Mouse (Mus musculus) liver, adult (tissue): Measurements from ENCODE around the gene Usp25.

ENCODE experiments used
- GATA4 ChIP-seq: IDR thresholded peaks from 2 replicates; pipeline ENCODE4 v1.6.1; 2014; ENCODE audit warnings: mild to moderate bottlenecking, low read length; ENCODE audit not compliant: insufficient replicate concordance

Gene Usp25

DNA sequence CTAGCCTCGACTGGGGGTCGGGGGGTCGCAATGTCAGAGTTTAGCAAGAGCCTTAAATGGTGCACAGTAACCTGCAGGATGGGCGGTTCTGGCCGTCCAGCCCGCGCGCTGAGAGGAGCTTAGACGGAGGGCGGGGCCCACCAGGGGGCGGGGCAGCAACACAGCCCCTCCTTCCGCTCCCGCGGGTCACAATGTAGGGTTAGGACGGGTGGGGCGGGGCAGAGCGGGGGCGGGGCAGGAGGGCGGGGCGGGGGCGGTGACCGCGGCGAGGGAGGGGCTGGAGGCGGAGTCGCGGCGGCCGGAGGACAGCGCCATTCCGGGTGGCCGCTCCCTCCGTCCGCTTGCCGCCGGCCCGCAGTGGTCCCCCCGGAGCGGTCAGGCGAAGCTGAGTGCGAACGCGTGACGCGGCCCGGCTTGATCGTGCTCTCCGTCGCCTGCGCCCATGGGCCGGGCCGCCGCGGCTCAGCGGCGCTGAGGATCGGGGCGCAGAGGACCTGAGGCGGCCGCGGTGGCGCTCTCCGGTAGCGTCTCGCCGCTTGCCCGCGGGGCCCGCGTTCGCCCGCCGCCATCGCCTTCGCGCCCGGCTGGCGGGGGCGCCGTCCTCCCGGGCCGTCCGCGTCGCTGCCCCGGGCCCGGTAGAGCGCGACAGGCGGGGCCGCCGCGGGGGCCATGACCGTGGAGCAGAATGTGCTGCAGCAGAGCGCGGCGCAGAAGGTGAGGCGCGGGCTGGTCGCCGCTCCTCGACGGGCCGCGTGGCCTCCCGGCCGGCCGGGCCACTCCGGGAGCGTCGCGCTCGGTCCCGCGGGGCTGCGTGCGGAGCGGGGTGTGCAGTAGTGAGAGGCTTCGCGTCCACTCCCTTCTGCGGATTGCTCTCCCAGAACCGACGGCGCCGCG, at the start of gene Usp25:
Gene Usp25, plus strand, starts transcription at position 280 of the 894 bp plus-strand sequence.
- TF ChIP-seq GATA4, result no peak

DNA sequence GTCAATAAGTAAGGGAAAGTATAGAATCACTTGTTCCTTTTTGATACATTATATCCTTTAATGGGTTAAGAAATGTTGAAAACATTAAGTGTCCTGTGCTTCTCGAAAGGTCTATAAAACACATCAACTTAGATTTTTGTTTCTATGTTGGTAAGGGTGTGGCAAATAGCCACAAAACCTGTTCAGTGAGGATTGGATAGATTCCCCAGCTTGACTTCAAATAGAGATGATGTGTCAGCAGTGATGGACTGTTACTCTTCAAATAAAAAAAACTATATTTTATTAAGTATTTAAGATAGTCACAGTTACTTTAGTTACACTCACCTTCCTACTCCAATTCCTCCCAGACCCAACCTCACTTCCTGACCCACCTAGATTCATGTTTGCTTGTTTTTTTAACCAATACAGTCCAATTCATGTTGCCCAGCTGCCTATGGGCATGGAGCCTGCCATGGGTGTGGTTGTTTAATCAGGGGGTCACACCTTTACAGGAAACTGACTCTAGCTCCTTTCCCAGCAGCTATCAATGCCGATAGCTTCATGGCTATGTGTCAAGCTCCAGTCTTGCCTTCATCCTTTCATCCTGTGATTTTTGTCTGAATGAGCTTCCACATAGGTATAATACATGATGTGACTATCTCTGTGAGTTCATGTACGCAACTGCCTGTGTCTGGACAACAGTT, 45.8 kb upstream of the Usp25 start:
- TF ChIP-seq GATA4, result no peak

DNA sequence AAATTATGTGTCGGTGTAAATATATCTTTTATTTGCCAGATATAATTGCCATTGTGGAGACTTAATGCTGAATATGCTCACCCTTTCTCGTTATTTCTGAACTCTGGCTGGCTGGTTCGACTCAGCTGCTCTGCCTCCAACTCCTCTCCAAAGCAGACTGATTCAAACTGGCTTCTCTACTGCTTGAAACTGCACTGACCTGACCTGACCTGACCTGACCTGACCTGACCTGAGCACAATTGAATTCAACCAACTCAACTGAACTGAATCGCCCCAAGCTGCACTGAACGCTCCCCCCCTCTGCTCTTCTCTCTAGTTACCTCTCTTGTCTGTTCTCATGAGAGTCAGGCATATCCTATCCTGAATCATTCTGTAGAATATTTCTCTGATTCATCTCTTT, 42.3 kb upstream of the Usp25 start:
- no peak for TF ChIP-seq GATA4

DNA sequence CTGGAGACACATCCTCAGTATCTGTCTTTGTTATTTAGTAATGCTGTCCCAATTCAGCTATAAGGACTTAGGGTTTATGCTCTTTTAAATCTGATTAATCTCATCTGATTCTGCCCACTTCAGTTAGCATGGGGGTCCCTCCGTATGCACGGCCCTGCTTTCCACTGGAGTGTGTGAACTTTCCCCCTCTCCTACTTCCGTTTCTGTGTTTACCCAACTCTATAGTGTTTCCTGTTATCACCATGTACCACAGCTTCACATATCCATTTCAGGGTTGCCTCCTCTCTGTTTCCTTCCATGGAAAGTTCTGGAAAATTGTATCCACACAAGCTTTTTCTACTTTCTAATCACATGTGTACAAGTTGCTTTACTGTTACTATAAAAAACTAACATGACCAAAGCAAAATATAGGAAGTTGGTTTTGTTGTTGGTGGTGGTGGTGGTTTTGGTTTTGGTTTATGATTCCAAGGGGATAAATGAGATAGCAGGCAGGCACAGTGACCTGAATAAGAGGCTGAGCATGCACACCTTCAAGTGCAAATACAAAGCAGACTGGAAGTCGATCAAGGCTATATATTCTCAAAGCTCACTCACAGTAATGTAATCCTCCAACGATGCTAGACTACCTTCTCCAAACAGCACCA, 36.6 kb upstream of the Usp25 start:
- no peak for TF ChIP-seq GATA4

DNA sequence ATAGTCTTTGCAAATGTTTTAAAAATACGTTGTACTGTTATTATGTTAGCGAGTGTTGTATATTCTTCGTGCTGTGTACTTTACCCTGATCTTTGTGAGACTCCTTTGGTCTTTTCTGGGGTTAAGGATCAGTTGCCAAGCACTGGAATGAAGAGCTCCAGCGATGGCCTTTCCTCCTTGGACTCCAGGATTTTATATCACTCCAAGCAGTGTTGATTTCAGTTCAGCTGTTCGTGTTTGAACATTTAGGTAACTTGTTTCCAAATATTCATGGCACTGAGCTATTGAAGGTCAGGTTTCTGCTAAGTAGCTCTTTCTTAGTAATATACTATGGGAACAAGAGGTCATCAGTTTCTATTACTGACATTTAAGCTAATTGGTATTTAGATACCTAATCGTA, 29.8 kb upstream of the Usp25 start:
- TF ChIP-seq GATA4, result no peak

DNA sequence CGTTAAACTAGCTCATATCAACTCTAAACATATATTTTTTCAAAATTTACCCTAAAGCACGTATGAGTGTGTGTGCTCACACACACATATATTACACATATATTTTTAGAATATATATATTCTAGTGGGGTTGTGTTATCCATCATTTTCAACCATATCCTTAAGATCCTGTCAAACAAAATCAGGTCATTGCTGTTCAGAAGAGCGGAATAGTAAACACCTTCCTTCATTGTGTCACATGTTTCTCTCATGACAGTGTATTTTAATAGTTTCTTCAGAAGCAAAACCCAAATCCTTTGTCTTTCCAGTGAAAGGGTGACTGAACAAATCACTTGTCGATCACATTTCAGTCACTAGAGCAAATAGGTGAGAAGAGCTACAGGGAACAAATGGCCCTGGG, 25.8 kb upstream of the Usp25 start:
- no peak for TF ChIP-seq GATA4

DNA sequence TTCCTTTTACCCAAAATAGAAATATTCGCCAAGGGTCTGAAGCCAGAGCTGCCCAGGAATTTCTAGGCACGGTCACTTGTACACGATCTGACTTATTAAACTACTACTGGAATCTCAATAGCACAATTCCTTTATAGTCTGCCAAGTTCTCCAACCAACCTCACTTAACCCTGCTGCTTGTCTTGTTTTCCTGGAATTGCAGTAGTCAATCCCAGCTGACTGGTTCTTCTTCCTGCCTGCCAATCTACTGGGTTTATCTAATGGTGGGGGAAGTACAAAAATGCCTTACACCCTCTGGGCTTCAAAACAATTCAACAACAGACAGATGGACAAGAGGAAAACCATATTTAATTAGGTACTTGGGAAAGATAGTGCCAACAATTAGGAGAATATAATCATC, 9.6 kb upstream of the Usp25 start:
- no peak for TF ChIP-seq GATA4

DNA sequence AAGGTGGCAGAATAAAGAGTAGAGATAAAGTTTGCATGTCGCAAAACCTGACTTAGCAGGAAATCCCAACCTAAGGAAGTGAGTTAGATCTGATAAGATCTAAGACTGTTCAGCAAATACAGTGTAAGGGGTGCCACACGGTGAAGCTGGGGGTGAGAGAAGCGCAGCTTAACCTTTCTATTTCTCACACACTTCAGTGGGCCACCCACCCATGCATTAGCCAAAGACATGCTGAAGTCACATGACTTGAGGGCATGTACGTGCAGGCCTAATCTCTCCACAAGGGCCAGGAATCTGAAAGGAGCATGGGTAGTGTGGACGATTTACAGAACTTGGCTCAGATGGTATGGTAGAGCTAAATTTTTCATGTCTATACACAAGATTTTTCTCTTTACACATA, 4.3 kb upstream of the Usp25 start:
- TF ChIP-seq GATA4, result no peak

DNA sequence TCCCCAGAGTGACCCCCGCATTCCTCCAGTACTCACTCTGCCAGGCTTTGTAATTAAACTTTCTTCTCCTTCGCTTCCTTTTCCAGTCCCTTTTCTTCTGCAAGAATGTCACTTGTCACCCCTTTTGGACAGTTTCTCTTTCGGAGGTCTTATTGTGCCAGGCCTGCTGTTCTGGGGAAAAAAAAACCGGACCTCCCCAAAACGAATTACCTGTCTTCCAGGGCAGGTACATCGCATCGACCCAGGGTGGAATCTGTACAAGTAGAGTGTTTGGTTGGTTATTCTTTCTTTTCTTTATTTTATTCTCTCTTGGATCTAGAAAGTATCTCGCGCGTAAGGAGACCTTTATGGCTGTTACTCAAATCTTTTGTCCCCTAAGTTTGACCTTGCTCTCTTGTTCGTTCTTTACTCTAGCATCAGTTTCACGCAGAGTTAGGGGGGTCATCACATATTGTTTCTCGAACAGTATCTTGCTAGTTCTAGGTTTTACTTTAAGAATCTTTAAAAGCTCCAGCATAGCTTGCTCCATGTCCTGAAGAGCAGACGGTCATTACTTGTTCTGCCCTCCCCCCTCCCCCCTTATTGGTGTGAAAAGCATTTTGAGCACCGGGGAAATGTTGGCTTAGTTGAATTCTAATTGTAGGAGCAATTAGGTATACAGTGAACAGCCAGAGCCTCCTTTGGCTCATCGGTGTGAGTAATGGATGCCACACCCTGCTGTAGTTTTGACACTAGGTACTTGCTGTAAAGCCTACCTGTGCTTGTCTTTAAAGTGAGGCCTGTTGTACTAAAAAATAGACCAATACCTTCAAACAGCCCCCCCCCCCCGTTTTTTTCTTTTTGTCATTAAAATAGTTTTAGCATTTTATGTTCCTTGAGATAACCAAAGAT, 1.1 kb downstream of the Usp25 start:
- no peak for TF ChIP-seq GATA4

DNA sequence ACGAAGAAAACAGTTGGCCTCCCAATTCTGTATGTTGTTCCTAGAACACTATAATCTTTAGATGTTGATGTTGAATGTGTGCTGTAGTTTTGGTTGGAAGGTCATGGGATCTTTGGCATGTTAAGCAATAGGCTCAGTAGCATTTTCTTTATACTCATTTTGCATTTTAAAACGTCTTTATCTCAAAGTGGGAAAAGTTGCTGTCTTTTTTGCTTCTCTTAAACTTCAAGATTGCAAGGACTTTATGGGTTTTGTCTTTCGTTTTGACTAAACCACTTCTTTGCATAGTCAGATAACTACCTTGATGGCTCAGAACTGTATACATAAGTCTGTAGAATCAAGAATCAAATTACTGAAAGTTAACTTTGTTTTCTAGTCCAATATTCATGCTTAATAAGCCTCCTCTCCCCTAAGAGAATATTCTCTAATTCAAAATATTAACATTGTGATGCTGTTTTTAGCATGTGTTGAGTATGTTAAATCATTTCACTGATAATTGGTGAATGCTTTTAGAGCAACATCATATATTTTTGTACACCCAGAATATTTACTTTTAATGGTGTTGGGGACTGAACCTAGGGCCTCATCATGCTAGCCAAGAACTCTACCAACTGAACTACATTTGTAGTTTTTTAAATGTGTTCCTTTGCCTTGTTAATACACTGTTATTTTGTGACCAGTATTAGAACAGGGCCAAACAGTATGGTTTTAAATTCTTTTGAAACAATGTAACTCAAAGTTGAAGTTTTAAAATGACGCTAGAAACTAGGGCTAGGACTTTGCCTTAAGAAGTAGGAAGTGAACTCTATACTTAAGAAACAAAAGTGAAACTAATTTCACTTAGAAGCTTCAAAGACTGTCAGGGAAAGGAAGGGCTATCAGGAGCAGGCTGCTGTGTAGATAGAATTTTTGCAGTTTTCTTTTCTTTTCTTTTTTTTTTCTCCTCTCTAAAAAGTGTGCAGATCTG, 2.2 kb downstream of the Usp25 start:
- TF ChIP-seq GATA4, result no peak

DNA sequence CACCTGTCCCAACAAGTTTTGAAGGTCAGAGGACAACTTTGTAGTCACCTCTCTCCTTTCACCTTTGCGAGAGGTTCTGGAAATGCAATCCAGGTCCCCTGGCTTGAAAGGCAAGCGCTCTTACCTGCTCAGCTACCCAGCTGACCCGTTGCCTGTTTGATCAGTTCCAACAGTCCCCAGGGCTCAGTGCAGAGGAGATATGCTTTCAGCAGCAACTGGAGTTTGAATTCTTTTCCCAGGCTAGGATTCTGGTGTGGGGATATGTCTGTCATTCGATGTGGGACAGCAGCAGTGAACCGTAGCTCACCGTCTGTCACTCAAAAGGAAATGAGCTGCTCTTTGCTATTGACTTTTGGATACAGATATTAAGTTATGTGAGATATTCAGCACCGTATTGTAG, 4.4 kb downstream of the Usp25 start:
- TF ChIP-seq GATA4, result no peak

DNA sequence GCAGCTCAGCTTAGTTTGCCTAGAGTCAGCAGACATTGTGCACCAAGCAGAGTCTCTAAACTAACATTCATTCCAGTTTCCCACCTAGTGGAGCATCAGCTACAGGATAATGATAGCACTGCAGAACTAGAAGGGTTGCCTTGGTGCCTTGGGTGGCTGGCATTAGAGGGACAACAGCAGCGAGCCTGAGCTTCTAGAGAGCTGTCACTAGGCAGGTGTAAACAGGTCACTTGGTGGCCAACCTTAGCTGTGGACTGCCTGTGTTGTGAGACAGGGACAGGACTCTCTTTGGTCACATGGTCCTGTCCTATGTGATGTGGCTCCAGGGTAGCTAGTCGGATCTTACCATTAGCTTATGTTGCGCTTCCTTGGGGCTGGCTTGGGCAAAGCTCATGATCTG, 6.7 kb downstream of the Usp25 start:
- no peak for TF ChIP-seq GATA4

DNA sequence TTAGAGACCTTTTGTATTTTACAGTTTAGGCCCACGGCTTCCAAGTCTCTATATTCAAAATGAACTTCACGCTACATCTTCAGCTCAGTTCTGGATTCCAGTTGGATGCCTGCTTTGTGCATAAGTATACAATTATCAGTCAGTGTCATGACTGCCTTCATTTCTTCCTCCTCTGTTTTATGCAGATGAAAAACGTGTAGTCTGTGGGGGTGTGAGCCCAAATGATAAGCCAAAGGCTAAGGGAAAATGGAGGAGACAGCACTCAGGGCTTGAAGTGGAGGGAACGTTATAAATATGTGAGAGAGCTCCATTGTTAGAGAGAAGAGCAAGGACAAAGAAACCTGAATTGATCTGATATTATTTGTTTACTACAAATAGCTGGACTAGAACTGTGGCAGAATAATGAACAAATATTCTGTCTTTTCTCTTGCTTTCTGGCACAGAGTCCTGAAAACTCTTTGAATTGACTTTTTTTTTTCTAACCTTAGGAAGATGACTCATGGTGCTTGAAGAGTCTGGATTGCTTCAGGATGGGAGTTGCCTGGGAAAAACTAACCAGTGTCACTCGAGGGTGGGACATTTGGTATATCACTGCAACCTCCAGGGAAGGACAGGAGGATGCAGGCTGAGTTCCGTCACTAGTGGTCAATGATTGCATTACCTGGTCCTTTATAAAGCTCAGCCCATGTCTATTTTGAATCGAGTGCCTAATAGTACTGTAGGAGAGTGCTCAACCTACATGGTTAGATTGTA, 10.3 kb downstream of the Usp25 start:
- no peak for TF ChIP-seq GATA4

DNA sequence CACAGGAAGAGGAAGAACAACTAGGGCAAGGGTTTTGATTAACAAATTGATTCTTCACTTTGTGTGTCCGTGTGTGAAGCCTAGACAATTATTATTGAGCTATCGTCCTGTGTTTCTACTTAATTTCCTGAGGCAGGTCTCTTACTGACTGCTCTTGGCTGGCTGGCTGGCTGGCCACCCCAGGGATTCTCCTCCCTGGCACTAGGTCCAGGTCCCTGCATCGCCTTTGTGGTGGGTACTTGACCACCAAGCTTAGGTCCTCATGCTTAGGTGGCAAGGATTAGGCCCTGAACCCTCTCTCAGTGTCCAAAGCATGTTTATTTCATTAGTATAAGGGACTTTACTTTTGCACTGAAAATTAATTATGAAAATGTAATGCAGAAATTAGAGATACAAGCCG, 12.6 kb downstream of the Usp25 start:
- TF ChIP-seq GATA4, result no peak

DNA sequence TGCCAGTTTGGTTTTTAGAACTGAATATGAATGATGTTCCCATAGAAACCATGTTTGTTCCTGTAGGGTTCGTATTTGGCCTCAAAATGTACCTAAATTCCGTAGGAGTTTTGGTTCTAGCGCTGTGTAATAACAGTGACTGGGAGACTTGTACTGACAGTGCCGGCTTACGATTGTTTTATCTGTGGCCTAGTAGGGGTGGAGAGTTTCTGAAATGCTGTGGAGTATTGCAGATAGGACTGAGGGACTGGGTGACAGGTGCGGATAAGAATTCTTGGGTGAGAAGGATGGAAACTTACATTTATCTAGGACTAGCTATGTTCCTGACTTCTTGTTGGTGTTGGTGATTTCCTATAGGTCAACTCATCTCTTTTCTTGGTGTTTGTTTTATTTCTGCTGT, 13.4 kb downstream of the Usp25 start:
- TF ChIP-seq GATA4, result no peak
